Mouse (Mus musculus) forebrain, embryonic 14.5 days (tissue): ENCODE results near the gene Dnah7c. TPM values are rescaled to one million over a fixed set of nuclear protein-coding genes. Genes with fewer than 3 reads are reported as not detected.
"Not testable (repeated sequence)": the region's sequence is repeated elsewhere in the genome, so short reads cannot be mapped to it uniquely, and the experiment has no call there.

Experiments
- ATAC-seq: fragments of 200-750 bp; cut with Nextera tagmentation; 2 replicates; pipeline ENCODE4 v1.8.0; 2017; ENCODE audit warnings: mild to moderate bottlenecking, moderate library complexity
- DNase-seq: peaks from one replicate; pipeline ENCODE4 v3.0.0-alpha.2; 2015; ENCODE audit warnings: low spot score
- H3K27ac ChIP-seq: fragments of 300-500 bp; sonication (generic); 2 replicates; pipeline ENCODE4 v1.5.1; 2014; ENCODE audit warnings: low read depth, mild to moderate bottlenecking, control low read depth, low read length, moderate library complexity
- H3K27me3 ChIP-seq: fragments of 300-500 bp; sonication (generic); replicated peaks from 2 replicates; pipeline ENCODE4 v1.6.1; 2014; ENCODE audit warnings: low read length, control low read depth, mixed read lengths; ENCODE audit not compliant: control insufficient read depth, insufficient read depth
- H3K36me3 ChIP-seq: fragments of 300-500 bp; sonication (generic); 2 replicates; pipeline ENCODE4 v1.6.1; 2014; ENCODE audit warnings: low read length, control low read depth; ENCODE audit not compliant: control insufficient read depth, insufficient read depth
- H3K4me1 ChIP-seq: fragments of 300-500 bp; sonication (generic); 2 replicates; pipeline ENCODE4 v1.6.1; 2014; ENCODE audit warnings: antibody characterized with exemption, low read length, control low read depth; ENCODE audit not compliant: control insufficient read depth, insufficient read depth
- H3K4me2 ChIP-seq: fragments of 300-500 bp; sonication (generic); 2 replicates; pipeline ENCODE4 v1.6.1; 2014; ENCODE audit warnings: mild to moderate bottlenecking, control low read depth, low read length
- H3K4me3 ChIP-seq: fragments of 300-500 bp; sonication (generic); 2 replicates; pipeline ENCODE4 v1.5.1; 2014; ENCODE audit warnings: low read depth, low read length, control low read depth
- H3K9ac ChIP-seq: fragments of 300-500 bp; sonication (generic); 2 replicates; pipeline ENCODE4 v1.6.1; 2014; ENCODE audit warnings: mild to moderate bottlenecking, low read length, control low read depth, moderate library complexity
- H3K9me3 ChIP-seq: fragments of 300-500 bp; sonication (generic); replicated peaks from 2 replicates; pipeline ENCODE4 v1.6.1; 2016; ENCODE audit warnings: low read length, control low read depth, mixed read lengths; ENCODE audit not compliant: control insufficient read depth
- WGBS: fragments of 180-500 bp; shearing (Covaris S2); extraction: QIAGEN DNeasy Blood & Tissue Kit; methylation state at CpG from one replicate; pipeline ENCODE4 v1.1.7; 2014; 5-methylcytosine and 5-hydroxymethylcytosine counted together
- polyA plus RNA-seq: library from polyadenylated mRNA; unstranded; fragments of >200 nt; fragmentation: Nextera tagmentation; extraction: Ambion mirVana; gene quantifications from 2 replicates; pipeline ENCODE4 v1.2.1, GENCODE M21; 2014

Dnah7c gene
- polyA plus RNA-seq, 1 experiment from 2014 or later: 0.11 TPM

DNA sequence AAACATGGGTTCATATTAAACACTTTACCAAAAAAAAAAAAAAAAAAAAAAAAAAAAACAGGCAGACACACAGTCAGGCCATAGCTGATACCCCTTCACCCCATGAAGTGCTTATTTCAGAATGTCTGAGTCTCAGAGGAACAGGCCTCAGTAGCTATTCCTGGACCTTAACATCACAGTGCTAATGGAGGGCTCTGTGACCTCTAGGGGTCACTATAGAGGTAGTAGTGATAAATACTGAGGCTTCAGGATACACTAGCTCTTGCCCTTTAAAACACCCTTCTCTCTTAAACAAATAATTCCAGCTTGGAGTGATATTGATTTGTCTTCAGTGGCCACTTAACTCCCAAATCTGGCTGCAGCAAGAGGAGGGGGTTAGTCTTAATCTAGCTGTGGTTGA lies 343.9 kb downstream of the Dnah7c start:
- H3K4me1 ChIP-seq, DNase-seq, H3K4me2 ChIP-seq, H3K4me3 ChIP-seq, H3K9me3 ChIP-seq, H3K9ac ChIP-seq, H3K36me3 ChIP-seq, H3K27me3 ChIP-seq, ATAC-seq, H3K27ac ChIP-seq: not testable (repeated sequence)

DNA sequence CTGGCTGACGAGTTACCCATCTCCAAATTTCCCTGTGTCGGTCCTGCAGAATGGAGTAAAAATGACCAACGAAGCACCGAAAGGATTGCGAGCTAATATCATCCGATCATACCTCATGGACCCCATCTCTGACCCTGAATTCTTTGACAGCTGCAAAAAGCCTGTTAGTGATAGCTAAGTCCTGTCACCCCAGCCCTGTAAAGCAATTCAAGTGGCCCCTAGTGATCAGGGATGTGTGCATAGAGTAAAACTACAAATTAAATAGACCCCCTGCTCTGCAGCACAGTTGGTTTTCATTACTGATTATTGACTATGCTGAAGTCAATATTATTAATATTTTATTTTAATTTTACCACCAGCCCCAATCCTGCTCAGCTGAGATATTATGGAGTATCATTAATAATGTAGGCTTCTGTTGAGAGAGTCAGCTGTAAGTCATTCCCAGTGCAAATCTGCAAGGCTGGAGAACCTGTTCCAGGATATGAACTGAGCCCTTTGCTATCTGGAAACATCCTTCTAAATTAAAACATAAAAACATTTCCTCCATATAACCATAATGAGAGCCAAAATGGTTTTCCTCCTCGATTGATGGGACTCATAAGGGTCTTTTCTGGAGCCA lies 344.8 kb downstream of the Dnah7c start:
- not testable (repeated sequence) for H3K27ac ChIP-seq, H3K9me3 ChIP-seq, ATAC-seq, H3K4me3 ChIP-seq, H3K9ac ChIP-seq, H3K27me3 ChIP-seq, H3K4me1 ChIP-seq, H3K4me2 ChIP-seq, DNase-seq, H3K36me3 ChIP-seq
- WGBS: 90% methylated on average over 7 of the region's 7 CpGs

DNA sequence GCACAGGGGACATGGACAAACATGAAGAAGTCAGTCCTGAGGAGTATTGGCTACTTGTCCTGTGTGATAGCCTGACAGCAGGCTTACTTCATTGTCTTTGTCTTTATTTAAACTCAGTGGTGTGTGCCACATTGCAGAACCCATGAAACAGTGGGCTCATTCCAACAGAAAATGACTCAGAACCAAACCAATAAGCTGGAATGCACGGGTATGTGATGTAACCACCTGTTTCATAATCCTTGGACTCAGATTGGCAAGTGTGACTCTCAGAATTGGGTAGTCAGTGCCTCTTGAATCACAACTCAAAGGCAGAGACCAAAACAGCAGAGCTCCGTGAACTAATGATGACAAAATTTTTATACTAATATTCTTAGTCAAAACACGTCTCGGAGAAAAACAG lies 356.8 kb downstream of the Dnah7c start:
- H3K4me3 ChIP-seq, H3K9me3 ChIP-seq, H3K36me3 ChIP-seq, H3K4me1 ChIP-seq, H3K4me2 ChIP-seq, DNase-seq, H3K9ac ChIP-seq, H3K27ac ChIP-seq, H3K27me3 ChIP-seq, ATAC-seq: not testable (repeated sequence)
- WGBS: 88% methylated on average over 4 of the region's 4 CpGs

DNA sequence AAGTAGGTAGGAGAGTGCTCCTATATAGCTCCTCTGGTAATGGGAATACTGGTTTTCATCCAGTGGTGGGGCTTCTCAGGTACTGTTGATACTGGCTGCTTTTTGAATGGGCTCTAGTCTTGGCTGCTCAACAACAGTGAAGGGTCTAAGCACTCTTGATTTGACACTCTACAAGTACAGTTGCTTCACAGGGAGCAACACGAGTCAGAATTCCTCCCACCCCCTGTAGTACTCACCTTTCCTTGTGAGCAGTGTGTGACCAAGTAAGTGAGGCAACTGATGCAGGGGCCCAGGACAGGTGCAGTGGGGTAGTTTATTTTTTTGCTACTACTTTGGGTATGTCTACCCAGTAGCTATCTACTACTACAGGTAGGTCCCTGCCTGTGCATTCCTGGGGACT lies 379.7 kb downstream of the Dnah7c start:
- ATAC-seq: no peak
- peaks cover 8% of the 10 kb centered on the region; the same call in 1 of the 2 replicates for H3K36me3 ChIP-seq
- H3K9me3 ChIP-seq: no peaks in the 10 kb centered on the region
- no peak for DNase-seq
- H3K4me3 ChIP-seq: no peak overlapping the region
- WGBS: 79% methylated on average over 1 of the region's 1 CpGs
- no peak overlapping the region for H3K9ac ChIP-seq
- H3K4me1 ChIP-seq: no peaks in the 10 kb centered on the region
- no peak overlapping the region for H3K4me2 ChIP-seq
- H3K27ac ChIP-seq: no peak overlapping the region
- H3K27me3 ChIP-seq: no peaks in the 10 kb centered on the region

DNA sequence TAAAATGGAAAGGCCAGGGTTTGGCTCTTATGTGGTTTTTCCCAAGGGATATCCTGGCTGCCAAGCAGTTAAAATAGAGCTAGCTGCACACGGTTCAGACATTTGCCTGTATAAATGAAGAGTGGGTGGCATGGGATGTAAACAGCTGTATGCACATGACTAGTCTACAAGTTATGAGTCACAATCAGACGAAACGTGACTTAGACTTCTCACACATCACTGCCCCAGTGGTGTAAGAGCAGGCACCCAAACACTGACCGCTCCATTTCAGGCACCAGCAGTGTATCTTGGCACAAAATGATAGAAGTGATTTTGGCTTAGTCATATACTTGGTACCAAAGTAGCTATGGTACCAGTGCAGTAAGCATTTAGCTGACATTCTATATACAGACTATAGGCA lies 383.2 kb downstream of the Dnah7c start:
- H3K27me3 ChIP-seq, H3K4me2 ChIP-seq, ATAC-seq, H3K4me1 ChIP-seq, H3K9me3 ChIP-seq, H3K9ac ChIP-seq, DNase-seq, H3K4me3 ChIP-seq, H3K27ac ChIP-seq: not testable (repeated sequence)
- peaks cover 22% of the 10 kb centered on the region for H3K36me3 ChIP-seq
- 93% methylated on average over 4 of the region's 4 CpGs for WGBS

DNA sequence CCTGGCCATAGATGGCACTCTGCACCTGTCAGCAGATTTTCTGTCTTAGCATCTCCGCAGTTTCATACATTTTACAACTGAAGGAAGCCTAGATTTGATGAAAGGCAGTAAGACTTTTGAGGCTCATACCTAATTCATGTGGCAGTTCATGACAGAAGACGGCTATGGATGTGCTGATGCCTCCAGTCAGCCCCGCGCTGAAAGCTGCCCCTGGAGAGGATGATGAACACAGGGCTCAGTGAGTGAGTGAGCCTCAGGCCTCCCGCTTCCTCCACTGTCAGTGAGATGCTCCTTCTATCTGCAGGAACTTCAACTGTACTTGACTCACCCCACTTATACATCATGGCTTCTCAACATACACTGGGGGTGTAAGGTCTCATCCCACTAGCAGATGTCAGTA lies 392.5 kb downstream of the Dnah7c start:
- H3K4me3 ChIP-seq: no peak overlapping the region
- H3K27me3 ChIP-seq: no peaks in the 10 kb centered on the region
- no peak overlapping the region for H3K9ac ChIP-seq
- ATAC-seq (no peak), DNase-seq (no peak)
- peaks cover 32% of the 10 kb centered on the region; the same call in 1 of the 2 replicates for H3K36me3 ChIP-seq
- 92% methylated on average over 5 of the region's 5 CpGs for WGBS
- no peaks in the 10 kb centered on the region for H3K9me3 ChIP-seq
- H3K4me1 ChIP-seq: no peaks in the 10 kb centered on the region
- H3K27ac ChIP-seq: no peak overlapping the region
- no peak overlapping the region for H3K4me2 ChIP-seq

DNA sequence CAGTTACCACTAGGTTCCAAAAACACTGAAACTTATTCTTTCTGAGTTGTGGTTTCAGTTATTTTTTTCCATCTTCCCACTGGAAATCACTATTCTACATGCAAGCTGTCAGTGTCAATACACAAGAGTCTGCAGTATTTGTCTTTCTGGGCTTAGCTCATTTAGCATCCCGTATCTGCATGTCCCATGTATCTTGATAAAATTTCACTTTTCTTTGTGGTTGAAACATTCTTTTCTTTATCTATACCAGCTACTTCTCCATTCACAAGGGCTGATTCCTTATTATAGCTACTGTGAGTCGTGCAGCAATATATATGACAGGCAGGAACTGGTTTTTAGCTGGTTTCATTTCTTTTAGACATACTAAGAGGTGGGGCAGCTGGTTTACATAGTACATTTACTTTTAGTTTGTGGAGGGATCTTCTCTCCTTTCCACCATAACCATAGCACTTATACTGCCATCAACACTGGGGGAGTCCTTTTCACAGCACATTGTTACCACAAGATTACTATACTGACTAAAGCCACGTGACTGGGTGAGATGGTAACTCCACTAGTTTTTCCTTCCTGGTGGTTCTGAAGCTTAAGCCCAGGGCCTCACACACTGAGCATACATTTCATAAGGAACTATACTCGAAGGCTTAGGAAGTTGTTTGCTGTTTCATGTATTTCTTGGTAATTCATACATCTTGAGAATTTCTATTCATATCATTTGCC lies 397.0 kb downstream of the Dnah7c start:
- no peaks in the 10 kb centered on the region for H3K4me1 ChIP-seq
- DNase-seq: no peak
- 92% methylated on average over 4 of the region's 4 CpGs for WGBS
- no peak overlapping the region for H3K4me3 ChIP-seq
- no peaks in the 10 kb centered on the region for H3K27me3 ChIP-seq
- peaks cover 47% of the 10 kb centered on the region for H3K36me3 ChIP-seq
- ATAC-seq: no peak
- H3K9ac ChIP-seq: no peak overlapping the region
- no peak overlapping the region for H3K4me2 ChIP-seq
- H3K9me3 ChIP-seq: no peaks in the 10 kb centered on the region
- no peak overlapping the region for H3K27ac ChIP-seq

DNA sequence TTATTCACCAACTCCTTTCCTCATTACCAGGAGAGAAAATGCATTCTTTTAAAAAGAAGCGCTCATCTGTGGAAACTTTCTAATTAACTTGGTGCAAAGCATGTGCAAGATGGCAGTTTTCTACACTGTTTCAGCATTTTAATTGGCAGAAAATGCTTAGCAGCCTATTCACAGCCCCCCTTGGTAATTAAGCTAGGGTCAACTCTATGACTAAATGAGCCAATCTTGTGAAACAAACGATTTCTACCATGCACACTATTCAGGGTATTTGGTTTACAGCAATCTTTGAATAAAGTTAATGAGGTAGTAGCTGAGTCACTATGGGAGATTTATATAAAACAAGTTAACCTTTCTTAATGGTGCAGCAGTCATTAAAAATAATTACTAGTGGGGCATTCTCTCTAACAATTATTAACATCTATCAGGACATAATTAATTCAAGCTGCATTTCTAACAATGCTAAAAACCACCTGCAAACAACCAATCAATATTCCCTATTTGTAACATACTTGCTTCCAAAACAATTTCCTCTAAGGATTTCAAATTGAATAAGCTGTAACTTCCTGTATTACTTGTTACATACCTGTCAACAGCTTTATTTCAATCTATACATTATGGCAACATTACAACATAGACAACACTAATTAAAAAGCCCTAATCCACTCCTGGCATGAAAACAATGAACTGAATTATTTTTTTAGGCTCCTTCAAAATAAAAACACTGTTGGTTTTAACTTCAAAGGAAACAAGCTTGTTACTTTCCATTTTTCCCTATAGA lies 404.9 kb downstream of the Dnah7c start:
- H3K9me3 ChIP-seq: no peaks in the 10 kb centered on the region
- H3K4me2 ChIP-seq: no peak overlapping the region
- WGBS: 4% methylated on average over 2 of the region's 2 CpGs
- 0 out of 2 replicates have a peak, but pooled peaks cover 8% of the 10 kb centered on the region for H3K27me3 ChIP-seq
- peaks cover 19% of the 10 kb centered on the region for H3K36me3 ChIP-seq
- peak; percentile 94 for DNase-seq
- H3K9ac ChIP-seq: no peak overlapping the region
- no peak overlapping the region for H3K4me3 ChIP-seq
- ATAC-seq: peak; percentile 96
- 0 out of 2 replicates have a peak, but pooled peaks cover 3% of the 10 kb centered on the region for H3K4me1 ChIP-seq
- H3K27ac ChIP-seq: no peak overlapping the region

DNA sequence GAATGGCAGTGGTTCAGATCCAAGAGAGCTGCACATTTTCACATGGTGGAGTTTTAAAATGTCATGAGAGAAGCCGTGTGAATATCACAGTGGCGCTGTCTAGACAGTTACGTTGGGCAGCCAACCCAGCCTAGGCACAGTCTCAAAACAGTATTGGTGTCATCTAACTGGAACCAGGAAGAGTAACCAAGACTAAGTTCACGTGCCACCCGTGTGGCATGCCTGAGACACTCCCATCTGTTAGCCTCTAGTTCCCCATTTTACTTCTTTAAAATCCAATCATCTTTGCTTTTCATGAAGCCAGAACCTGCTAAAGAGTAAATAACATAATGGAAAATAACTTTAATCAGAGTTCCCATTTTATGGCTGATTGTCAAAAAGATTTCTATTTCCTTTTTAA lies 406.5 kb downstream of the Dnah7c start:
- no peak overlapping the region for H3K4me2 ChIP-seq

More for the DNA sequence above, 406.5 kb downstream of the Dnah7c start:
- WGBS: 95% methylated on average over 5 of the region's 5 CpGs
- H3K9me3 ChIP-seq: no peaks in the 10 kb centered on the region
- no peak for DNase-seq
- no peak overlapping the region for H3K4me3 ChIP-seq
- peaks cover 16% of the 10 kb centered on the region for H3K36me3 ChIP-seq
- H3K27me3 ChIP-seq: 0 out of 2 replicates have a peak, but pooled peaks cover 8% of the 10 kb centered on the region
- ATAC-seq: no peak
- H3K27ac ChIP-seq: no peak overlapping the region
- no peak overlapping the region for H3K9ac ChIP-seq
- 0 out of 2 replicates have a peak, but pooled peaks cover 3% of the 10 kb centered on the region for H3K4me1 ChIP-seq
